Mouse (Mus musculus) embryonic facial prominence, embryonic 10.5 days (tissue): ENCODE results near the gene Wdr38. TPM values are rescaled to one million over a fixed set of nuclear protein-coding genes. Genes with fewer than 3 reads are reported as not detected.

ENCODE experiments used
- DNase-seq: peaks from one replicate; pipeline ENCODE4 v3.0.0-alpha.2; 2017; ENCODE audit warnings: low spot score
- H3K27ac ChIP-seq: fragments of 300-500 bp; sonication (generic); replicated peaks from 2 replicates; pipeline ENCODE4 v1.5.1; 2016; ENCODE audit warnings: mild to moderate bottlenecking
- H3K27me3 ChIP-seq: fragments of 300-500 bp; sonication (generic); replicated peaks from 2 replicates; pipeline ENCODE4 v1.6.1; 2016; ENCODE audit warnings: low read depth, mild to moderate bottlenecking; ENCODE audit not compliant: poor library complexity, severe bottlenecking
- H3K36me3 ChIP-seq: fragments of 300-500 bp; sonication (generic); replicated peaks from 2 replicates; pipeline ENCODE4 v1.6.1; 2016; ENCODE audit warnings: mild to moderate bottlenecking, moderate library complexity
- H3K4me1 ChIP-seq: fragments of 300-500 bp; sonication (generic); 2 replicates; pipeline ENCODE4 v1.6.1; 2016
- H3K4me3 ChIP-seq: fragments of 300-500 bp; sonication (generic); 2 replicates; pipeline ENCODE4 v1.5.1; 2016; ENCODE audit warnings: mild to moderate bottlenecking, moderate library complexity
- H3K9me3 ChIP-seq: fragments of 300-500 bp; sonication (generic); 2 replicates; pipeline ENCODE4 v1.6.1; 2016; ENCODE audit warnings: mild to moderate bottlenecking
- WGBS: fragments of 180-500 bp; shearing (Covaris S2); methylation state at CpG from one replicate; pipeline ENCODE4 v1.1.7; 2016; 5-methylcytosine and 5-hydroxymethylcytosine counted together
- polyA plus RNA-seq: library from polyadenylated mRNA; unstranded; fragments of >200 nt; fragmentation: Nextera tagmentation; extraction: Ambion mirVana; gene quantifications from 2 replicates; pipeline ENCODE4 v1.2.1, GENCODE M21; 2016

Gene Wdr38
- 1.6 TPM in 2 replicates for polyA plus RNA-seq

DNA sequence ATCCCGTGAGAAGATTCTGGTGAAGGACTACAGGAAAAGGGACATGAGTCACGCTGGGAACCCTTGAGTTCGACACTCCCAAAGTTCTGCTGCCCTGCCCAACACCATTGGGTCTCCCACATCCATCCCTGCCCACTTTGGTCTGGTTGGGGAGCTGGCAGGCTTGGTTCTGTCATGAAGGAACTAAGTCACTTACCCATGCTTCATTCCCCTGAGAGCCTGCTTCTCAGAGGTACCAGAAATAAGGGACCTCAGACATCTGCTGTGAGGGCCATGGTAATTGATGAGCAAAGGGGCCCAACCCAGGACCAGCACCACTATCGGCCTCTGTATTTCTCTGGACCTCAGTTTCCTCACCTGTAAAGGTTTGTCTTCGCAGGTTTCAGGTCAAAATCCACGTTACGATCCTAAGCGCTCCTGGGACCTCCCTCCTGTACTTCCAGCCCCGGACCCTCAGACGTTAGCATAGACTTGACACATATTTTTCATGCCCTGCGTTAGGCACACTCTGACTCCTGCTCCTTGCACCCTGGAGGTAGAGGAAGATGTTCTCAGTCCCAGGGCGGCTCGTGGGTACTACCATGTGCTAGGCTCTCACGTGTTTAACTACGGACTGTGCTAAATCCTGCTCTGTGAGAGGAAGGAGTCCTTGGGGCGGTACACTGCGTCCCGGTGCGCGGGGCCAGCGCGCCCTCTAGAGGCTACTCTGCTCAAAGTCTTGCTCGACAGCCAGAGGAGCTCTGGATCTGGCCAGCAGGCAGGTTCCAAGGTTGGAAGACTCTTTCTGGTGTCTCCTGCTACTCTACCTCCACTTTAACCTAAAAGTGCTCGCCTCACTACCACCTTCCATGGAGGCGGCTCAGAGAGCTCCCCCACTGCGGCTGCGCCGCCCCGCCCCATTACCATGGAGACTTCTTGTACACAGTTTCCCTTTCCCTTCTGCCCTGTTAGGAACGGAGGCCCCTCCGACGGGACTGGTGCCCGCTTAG lies at the start of gene Wdr38:
Gene Wdr38, plus strand, starts transcription at position 91 of the 989 bp plus-strand sequence.
- 15% methylated on average over 33 of the region's 33 CpGs for WGBS
- H3K4me1 ChIP-seq: peaks cover 20% of the 10 kb centered on the region
- peaks cover 9% of the 10 kb centered on the region for H3K27me3 ChIP-seq
- DNase-seq: peak; percentile 92
- peaks cover 37% of the 10 kb centered on the region for H3K36me3 ChIP-seq
- H3K27ac ChIP-seq: peak within 1 kb of the TSS; percentile 69
- H3K9me3 ChIP-seq: no peaks in the 10 kb centered on the region
- peak within 1 kb of the TSS; percentile 53 for H3K4me3 ChIP-seq

DNA sequence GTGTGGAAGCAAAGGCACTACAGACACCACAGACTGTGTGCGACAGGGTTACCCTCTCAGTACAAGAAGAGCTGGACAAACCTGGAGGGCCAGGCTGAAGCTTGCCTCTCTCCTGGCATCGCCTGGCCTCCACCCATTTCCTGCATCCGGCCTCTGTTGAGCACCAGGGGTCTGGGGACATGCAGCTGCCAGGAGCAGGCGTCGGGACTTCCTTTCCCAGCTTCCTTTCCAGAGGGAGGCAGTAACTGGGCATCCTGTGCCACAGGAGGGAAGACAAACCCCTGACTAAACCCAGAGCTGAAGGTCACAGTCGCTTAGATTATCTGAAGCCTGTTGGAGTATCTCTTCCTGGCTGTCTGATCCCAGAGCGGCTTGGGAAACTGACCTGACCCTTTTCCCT lies 49.7 kb upstream of the Wdr38 start:
- Histone ChIP-seq H3K27ac (no peak overlapping the region), H3K9me3 (no peaks in the 10 kb centered on the region), H3K27me3 (no peaks in the 10 kb centered on the region), H3K4me3 (no peak overlapping the region), H3K4me1 (no peaks in the 10 kb centered on the region), H3K36me3 (no peaks in the 10 kb centered on the region)
- 74% methylated on average over 7 of the region's 7 CpGs for WGBS
- no peak for DNase-seq

DNA sequence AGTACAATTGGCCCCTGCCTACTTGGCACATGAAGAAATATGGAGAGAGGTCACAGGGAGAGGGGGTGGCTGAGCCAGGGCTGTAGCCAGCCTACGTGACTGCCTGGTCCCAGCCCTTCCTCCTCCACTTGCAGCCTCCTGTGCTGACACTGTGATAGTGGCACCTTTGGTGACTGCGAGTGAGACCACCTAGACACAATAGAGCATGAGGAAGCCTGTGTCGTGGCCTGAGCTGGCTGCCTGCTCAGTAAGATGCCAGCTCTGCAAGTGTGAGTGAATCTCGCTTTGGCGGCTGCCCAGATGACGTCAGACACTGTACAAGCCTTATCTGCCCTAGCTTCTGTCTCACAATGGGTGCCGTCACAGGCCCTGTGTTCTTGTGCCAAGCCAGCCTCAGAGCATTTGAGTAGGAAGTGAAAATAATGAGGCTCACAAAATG lies 47.0 kb upstream of the Wdr38 start:
- no peaks in the 10 kb centered on the region for H3K4me1 ChIP-seq
- DNase-seq: no peak
- no peaks in the 10 kb centered on the region for H3K36me3 ChIP-seq
- WGBS: 90% methylated on average over 7 of the region's 7 CpGs
- H3K27me3 ChIP-seq: no peaks in the 10 kb centered on the region
- H3K27ac ChIP-seq: no peak overlapping the region
- no peaks in the 10 kb centered on the region for H3K9me3 ChIP-seq
- no peak overlapping the region for H3K4me3 ChIP-seq

DNA sequence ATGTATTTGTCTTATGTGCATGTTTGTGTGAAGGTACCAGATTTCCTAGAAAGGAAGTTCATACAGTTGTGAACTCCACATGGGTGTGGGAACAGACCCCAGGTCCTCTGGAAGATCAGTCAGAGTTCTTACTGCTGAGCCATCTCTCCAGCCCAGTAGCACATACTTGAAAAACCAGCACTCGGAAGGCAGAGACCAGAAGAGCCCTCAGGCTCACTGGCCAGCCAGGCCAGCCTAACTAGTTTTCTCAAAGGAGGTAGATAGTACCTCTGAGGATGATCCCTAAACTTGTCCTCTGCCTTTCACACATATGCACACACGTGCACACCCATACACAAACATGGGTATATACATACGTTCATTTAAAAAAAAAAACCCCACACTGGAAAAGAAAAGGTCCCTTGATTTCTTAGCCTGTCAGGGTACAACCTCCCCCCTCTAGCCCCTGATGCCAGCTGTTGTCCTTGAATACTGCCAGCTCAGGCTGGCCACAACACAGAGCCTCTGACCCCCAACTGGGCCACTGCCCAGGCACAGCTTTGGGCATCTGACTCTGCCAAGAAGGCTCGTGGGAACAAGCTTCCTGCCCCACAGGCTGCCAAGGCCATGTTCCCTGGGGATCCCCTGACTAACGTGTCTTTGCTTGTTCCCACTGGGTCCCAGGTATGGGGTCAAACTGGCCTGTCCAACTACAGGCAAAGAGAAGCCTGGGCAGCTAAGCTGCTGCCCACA lies 44.0 kb upstream of the Wdr38 start:
- WGBS: 72% methylated on average over 5 of the region's 5 CpGs
- H3K27ac ChIP-seq: no peak overlapping the region
- DNase-seq: no peak

DNA sequence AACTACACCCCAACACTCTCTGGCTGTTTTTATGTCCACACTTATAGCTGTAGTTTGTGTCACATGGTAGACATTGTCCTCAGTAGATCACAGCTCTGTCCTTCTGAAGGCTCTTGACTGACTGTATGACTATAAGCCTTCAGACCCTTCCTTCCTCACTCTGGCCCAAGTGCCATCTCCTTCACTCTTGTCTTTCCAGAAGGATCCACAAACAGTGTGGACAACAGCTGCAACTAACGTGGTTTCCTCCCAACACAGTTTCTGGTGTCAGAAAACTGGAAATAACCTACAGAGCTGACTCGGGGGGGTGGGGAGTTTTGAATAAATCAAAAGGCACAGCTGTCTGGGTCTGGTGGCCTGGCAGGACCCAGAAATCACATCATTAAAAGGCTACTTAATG lies 41.2 kb upstream of the Wdr38 start:
- 73% methylated on average over 2 of the region's 2 CpGs for WGBS

More for the DNA sequence above, 44.0 kb upstream of the Wdr38 start:
- Histone ChIP-seq H3K36me3 (no peaks in the 10 kb centered on the region), H3K27me3 (no peaks in the 10 kb centered on the region), H3K4me1 (no peaks in the 10 kb centered on the region), H3K9me3 (no peaks in the 10 kb centered on the region), H3K4me3 (no peak overlapping the region)

DNA sequence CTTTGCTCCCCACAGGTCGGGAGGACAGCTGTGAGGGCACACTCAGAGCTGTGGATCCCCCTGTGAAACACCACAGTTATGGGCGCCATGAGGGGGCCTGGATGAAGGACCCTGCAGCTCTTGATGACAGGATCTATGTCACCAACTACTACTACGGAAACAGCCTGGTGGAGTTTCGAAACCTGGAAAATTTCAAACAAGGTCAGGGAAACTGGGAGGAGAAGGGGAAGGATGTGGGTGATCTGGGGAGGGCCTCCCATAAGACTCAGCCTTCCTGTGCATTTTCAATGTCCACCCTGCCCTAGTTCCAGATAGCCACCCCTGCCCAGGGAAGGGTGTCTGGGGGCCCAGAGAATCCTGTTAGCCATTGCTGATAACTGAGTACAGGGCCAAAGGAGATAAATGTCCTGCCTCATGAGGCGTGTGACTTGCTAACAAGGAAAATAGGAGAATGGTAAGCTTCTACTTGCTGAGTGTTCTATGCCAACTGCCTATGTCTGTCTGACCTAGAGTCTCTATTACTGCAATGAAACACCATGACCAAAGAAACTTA lies 39.5 kb upstream of the Wdr38 start:
- H3K27me3 ChIP-seq: no peaks in the 10 kb centered on the region
- no peak overlapping the region for H3K27ac ChIP-seq
- H3K4me3 ChIP-seq: no peak overlapping the region
- H3K9me3 ChIP-seq: no peaks in the 10 kb centered on the region
- 88% methylated on average over 5 of the region's 5 CpGs for WGBS
- DNase-seq: no peak
- H3K36me3 ChIP-seq: no peaks in the 10 kb centered on the region
- no peaks in the 10 kb centered on the region for H3K4me1 ChIP-seq

More for the DNA sequence above, 41.2 kb upstream of the Wdr38 start:
- DNase-seq: no peak
- no peaks in the 10 kb centered on the region for H3K9me3 ChIP-seq
- H3K36me3 ChIP-seq: no peaks in the 10 kb centered on the region
- H3K4me1 ChIP-seq: no peaks in the 10 kb centered on the region
- H3K4me3 ChIP-seq: no peak overlapping the region
- H3K27ac ChIP-seq: no peak overlapping the region
- H3K27me3 ChIP-seq: no peaks in the 10 kb centered on the region

DNA sequence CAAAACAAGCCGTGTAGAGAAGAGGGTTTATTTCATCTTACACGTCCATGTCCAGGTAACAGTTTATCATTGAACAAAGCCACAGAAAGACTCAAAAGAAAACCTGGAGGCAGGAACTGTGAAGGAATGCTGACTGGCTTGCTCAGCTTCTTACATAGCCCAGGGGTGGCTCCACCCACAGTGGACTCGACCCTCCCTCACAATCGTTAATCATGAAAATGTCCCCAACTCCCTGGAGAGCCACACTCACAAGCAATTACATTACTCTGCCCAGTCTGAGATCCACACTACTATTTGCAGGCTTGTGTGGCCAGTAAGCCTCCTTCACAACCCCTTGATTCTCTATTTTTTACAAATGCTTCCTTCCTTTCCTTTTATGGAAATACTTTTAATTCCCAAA lies 33.1 kb upstream of the Wdr38 start:
- 38% methylated on average over 4 of the region's 4 CpGs for WGBS
- peak; percentile 49 for DNase-seq

DNA sequence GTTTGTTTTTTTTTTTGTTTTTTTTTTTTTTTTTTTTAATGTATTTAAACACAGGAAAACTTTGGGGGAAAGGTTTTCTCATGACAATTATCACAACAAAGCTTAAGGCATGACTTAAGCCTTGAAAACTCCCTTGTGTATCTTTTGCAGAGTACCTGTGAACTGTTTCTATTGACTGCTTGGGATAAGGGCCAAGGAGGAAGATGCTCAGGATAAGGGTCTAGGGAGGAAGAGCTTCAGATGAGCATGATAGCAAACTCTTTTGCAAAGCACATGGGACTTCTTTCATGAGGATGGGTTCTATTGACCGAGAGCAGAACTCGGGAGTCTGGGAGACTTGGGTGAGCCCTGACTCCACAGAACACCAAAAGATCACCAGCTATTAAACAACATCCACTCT lies 27.6 kb upstream of the Wdr38 start:
- no peak for DNase-seq
- Histone ChIP-seq H3K27ac (no peak overlapping the region), H3K9me3 (no peaks in the 10 kb centered on the region), H3K4me3 (no peak overlapping the region), H3K36me3 (no peaks in the 10 kb centered on the region), H3K27me3 (no peaks in the 10 kb centered on the region), H3K4me1 (no peaks in the 10 kb centered on the region)
- 95% methylated on average over 2 of the region's 2 CpGs for WGBS

More for the DNA sequence above, 33.1 kb upstream of the Wdr38 start:
- H3K27ac ChIP-seq: no peak overlapping the region
- no peaks in the 10 kb centered on the region for H3K27me3 ChIP-seq
- no peaks in the 10 kb centered on the region for H3K36me3 ChIP-seq
- H3K4me1 ChIP-seq: 0 out of 2 replicates have a peak, but pooled peaks cover 8% of the 10 kb centered on the region
- H3K4me3 ChIP-seq: no peak overlapping the region
- no peaks in the 10 kb centered on the region for H3K9me3 ChIP-seq

DNA sequence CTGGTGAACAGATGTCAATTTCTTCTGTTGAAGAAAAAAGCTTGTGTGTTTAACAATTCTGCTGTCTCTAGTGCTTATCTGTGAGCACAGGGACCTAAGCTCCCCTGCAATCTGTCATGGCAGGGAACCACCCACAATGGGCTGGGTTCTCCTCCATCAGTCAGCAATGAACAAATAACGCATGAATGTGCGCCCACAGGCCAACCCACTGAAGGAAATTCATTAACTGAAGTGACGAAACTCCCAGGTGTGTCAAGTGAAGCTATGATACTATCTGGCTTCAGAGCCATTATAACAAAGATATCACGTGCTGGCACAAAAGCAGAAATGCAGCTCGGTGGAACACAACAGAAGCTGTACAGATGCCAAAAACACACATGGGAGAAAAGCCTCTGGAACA lies 27.2 kb upstream of the Wdr38 start:
- DNase-seq: no peak
- no peaks in the 10 kb centered on the region for H3K27me3 ChIP-seq
- H3K4me1 ChIP-seq: no peaks in the 10 kb centered on the region
- 87% methylated on average over 5 of the region's 5 CpGs for WGBS
- no peaks in the 10 kb centered on the region for H3K9me3 ChIP-seq
- H3K4me3 ChIP-seq: no peak overlapping the region
- no peaks in the 10 kb centered on the region for H3K36me3 ChIP-seq
- H3K27ac ChIP-seq: no peak overlapping the region

DNA sequence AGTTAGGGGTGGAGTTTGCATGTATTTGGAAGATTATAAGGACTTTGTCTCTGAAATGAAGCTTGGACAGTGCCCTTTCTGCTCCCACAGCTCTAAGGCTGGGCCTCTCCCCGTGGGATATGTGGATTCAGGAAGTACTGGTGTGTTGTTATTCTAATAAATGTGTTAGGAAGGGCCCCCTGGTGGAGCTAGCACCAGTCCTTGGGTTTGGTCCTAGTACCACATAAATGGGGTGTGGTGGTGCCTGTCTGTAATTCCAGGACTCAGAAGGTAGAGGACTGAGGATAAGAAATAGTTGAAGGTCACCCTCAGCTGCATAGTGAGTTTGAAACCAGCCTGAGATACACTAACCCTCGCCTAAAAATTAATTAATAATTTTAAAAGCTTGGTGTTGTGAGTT lies 24.1 kb upstream of the Wdr38 start:
- Histone ChIP-seq H3K27ac (no peak overlapping the region), H3K4me3 (no peak overlapping the region), H3K36me3 (no peaks in the 10 kb centered on the region), H3K27me3 (no peaks in the 10 kb centered on the region), H3K9me3 (no peaks in the 10 kb centered on the region), H3K4me1 (peaks cover 5% of the 10 kb centered on the region)
- no peak for DNase-seq
- WGBS: 43% methylated on average over 2 of the region's 2 CpGs

DNA sequence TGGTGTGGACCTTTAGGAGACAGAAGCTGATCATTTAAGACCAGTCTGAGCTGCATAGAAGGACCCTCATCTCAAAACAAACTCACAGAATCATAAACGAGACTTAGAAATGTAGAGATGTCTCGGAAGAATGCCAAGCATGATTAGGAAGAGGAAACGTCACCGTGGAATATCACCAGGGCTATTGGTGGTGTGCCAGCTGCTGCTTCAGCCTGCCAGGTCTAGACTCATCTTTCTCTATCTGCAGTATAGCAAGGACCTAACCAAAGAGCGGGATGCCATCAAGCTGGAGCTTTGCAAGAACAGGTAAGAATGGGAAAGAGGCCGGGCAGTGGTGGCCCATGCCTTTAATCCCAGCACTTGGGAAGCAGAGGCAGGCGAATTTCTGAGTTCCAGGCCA lies 23.6 kb upstream of the Wdr38 start:
- H3K27ac ChIP-seq: no peak overlapping the region
- no peaks in the 10 kb centered on the region for H3K9me3 ChIP-seq
- no peak for DNase-seq
- H3K36me3 ChIP-seq: no peaks in the 10 kb centered on the region
- H3K27me3 ChIP-seq: no peaks in the 10 kb centered on the region
- WGBS: 81% methylated on average over 7 of the region's 7 CpGs
- no peak overlapping the region for H3K4me3 ChIP-seq
- peaks cover 5% of the 10 kb centered on the region for H3K4me1 ChIP-seq

DNA sequence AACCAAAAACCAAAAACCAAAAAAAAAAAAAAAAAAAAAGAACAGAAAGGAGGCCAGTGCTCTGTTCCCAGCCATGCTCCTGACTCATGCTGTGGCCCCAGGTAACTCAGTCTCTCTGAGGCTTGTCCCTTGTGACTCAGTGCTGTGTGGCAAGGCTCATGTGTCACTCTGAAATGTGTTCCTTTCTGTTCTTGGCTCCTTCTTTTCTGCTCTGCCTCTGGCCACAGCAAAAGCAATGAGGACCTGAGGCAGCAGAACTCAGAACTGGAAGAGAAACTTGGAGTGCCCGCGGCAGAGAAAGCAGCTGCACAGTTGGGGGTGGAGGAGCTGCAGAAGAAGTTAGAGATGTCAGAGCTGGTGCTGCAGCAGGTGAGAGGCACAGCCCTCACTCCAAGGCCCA lies 23.1 kb upstream of the Wdr38 start:
- no peak for DNase-seq
- peaks cover 5% of the 10 kb centered on the region for H3K4me1 ChIP-seq
- H3K4me3 ChIP-seq: no peak overlapping the region
- no peaks in the 10 kb centered on the region for H3K36me3 ChIP-seq
- H3K27ac ChIP-seq: no peak overlapping the region
- WGBS: 50% methylated on average over 2 of the region's 2 CpGs
- H3K27me3 ChIP-seq: no peaks in the 10 kb centered on the region
- no peaks in the 10 kb centered on the region for H3K9me3 ChIP-seq
